Mouse (Mus musculus) kidney, postnatal 0 days (tissue): ENCODE measurements around the gene Wfdc21. TPM values are rescaled to one million over a fixed set of nuclear protein-coding genes. Genes with fewer than 3 reads are reported as not detected.

Experiments
- ATAC-seq: fragments of 200-750 bp; cut with Nextera tagmentation; replicated peaks from 2 replicates; pipeline ENCODE4 v1.8.0; 2017; ENCODE audit warnings: low read depth, moderate number of reproducible peaks, moderate TSS enrichment, moderate library complexity; ENCODE audit not compliant: low FRiP score
- DNase-seq: peaks from one replicate; pipeline ENCODE4 v3.0.0-alpha.2; 2016; ENCODE audit warnings: low spot score
- H3K27ac ChIP-seq: fragments of 300-500 bp; sonication (generic); 2 replicates; pipeline ENCODE4 v1.5.1; 2014; ENCODE audit warnings: mild to moderate bottlenecking
- H3K27me3 ChIP-seq: fragments of 300-500 bp; sonication (generic); 2 replicates; pipeline ENCODE4 v1.6.1; 2014; ENCODE audit warnings: low read length, mixed read lengths; ENCODE audit not compliant: insufficient read depth
- H3K36me3 ChIP-seq: fragments of 300-500 bp; sonication (generic); 2 replicates; pipeline ENCODE4 v1.6.1; 2014; ENCODE audit warnings: low read length, mixed read lengths; ENCODE audit not compliant: insufficient read depth
- H3K4me1 ChIP-seq: fragments of 300-500 bp; sonication (generic); replicated peaks from 2 replicates; pipeline ENCODE4 v1.6.1; 2014; ENCODE audit warnings: antibody characterized with exemption, low read length, mixed read lengths; ENCODE audit not compliant: insufficient read depth
- H3K4me2 ChIP-seq: fragments of 300-500 bp; sonication (generic); 2 replicates; pipeline ENCODE4 v1.6.1; 2014; ENCODE audit warnings: mild to moderate bottlenecking, low read length, moderate library complexity, mixed read lengths
- H3K4me3 ChIP-seq: fragments of 300-500 bp; sonication (generic); replicated peaks from 2 replicates; pipeline ENCODE4 v1.5.1; 2014; ENCODE audit warnings: low read depth, low read length
- H3K9ac ChIP-seq: fragments of 300-500 bp; sonication (generic); 2 replicates; pipeline ENCODE4 v1.6.1; 2014; ENCODE audit warnings: low read depth, low read length
- H3K9me3 ChIP-seq: fragments of 300-500 bp; sonication (generic); replicated peaks from 2 replicates; pipeline ENCODE4 v1.6.1; 2016; ENCODE audit warnings: low read length, inconsistent platforms, mixed read lengths
- CTCF ChIP-seq: IDR thresholded peaks from 2 replicates; pipeline ENCODE4 v1.5.1; 2016; ENCODE audit warnings: antibody characterized with exemption, low read depth, mild to moderate bottlenecking, moderate library complexity
- WGBS: fragments of 180-500 bp; shearing (Covaris S2); extraction: QIAGEN DNeasy Blood & Tissue Kit; methylation state at CpG from one replicate; pipeline ENCODE4 v1.1.7; 2014; 5-methylcytosine and 5-hydroxymethylcytosine counted together
- polyA plus RNA-seq: library from polyadenylated mRNA; unstranded; fragments of >200 nt; fragmentation: Nextera tagmentation; extraction: Ambion mirVana; gene quantifications from 2 replicates; pipeline ENCODE4 v1.2.1, GENCODE M21; 2015

Wfdc21 gene
- polyA plus RNA-seq, 1 experiment from 2014 or later: 1.5 TPM

DNA sequence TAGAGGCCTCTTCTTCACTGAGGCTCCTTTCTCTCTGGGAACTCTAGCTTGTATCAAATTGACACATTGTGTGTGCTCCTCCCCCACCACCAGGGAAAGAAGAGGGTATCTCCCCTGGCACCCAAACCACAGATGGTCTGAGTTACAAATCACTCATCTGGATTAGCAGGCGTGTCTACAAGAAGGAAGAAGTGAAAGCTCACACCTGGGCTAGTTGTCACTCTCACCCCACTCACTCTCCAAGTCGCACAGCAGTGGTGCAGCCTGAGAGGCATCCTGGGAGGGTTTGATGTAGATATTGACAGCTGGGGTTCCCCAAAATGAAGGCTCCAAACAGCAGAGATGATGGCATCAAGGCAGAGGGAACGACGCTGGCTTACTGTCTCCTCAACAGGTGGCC is 588 bp upstream of the Wfdc21 start:
- Histone ChIP-seq H3K27me3 (no peaks in the 10 kb centered on the region), H3K4me2 (no peak overlapping the region), H3K27ac (no peak overlapping the region), H3K9me3 (no peaks in the 10 kb centered on the region), H3K36me3 (no peaks in the 10 kb centered on the region), H3K9ac (no peak overlapping the region), H3K4me1 (no peaks in the 10 kb centered on the region), H3K4me3 (no peak overlapping the region)
- ATAC-seq (no peak), DNase-seq (no peak)
- 44% methylated on average over 4 of the region's 4 CpGs for WGBS
- no peak for TF ChIP-seq CTCF

DNA sequence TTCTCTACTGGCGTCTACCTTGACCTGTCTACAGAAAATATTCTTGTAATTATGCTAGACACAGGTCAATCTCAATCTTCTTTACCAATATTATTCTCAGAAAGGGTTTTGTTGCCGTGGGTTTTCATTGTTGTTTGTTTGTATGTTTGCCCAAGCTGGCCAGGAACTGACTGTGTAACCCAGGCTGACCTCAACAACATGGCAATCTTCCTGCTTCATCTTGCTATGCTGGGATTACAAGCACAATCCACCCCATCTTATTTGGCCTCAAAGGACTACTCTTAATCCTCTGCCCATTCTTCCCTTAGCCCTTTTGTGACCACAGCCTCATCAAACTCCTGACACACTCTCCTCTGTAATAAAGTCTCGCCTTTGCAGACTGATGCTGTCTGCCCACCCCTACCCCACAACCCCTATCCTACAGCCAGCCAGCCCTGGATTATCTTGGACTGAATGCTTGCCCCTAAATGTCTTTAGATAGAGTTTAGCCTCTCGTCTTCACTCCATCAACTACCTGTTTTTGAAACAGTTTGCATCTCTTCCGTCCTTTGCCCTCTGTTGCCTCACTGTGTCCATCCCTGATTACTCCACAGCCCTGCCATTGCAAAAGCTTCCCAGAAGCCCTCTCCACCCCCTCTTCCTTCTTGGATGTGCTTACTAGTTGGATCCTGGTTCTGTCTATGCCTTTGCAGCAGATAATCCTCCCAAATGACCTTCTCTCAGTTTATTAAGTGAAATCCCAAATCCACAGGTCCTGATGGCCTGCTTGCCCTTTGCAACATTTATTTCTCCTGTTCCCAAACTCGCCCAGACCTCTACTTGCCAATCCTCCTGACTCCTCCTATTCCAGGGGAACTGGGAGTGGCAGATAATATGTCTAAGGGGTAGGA is 881 bp downstream of the Wfdc21 start:
- whole genome bisulfite sequencing: 69% methylated on average over 6 of the region's 6 CpGs
- no peak overlapping the region for H3K4me3 ChIP-seq
- no peaks in the 10 kb centered on the region for H3K36me3 ChIP-seq
- no peaks in the 10 kb centered on the region for H3K27me3 ChIP-seq
- H3K9ac ChIP-seq: no peak overlapping the region
- DNase-seq: no peak
- no peaks in the 10 kb centered on the region for H3K4me1 ChIP-seq
- H3K4me2 ChIP-seq: no peak overlapping the region
- no peaks in the 10 kb centered on the region for H3K9me3 ChIP-seq
- ATAC-seq: no peak
- no peak for TF ChIP-seq CTCF
- no peak overlapping the region for H3K27ac ChIP-seq

DNA sequence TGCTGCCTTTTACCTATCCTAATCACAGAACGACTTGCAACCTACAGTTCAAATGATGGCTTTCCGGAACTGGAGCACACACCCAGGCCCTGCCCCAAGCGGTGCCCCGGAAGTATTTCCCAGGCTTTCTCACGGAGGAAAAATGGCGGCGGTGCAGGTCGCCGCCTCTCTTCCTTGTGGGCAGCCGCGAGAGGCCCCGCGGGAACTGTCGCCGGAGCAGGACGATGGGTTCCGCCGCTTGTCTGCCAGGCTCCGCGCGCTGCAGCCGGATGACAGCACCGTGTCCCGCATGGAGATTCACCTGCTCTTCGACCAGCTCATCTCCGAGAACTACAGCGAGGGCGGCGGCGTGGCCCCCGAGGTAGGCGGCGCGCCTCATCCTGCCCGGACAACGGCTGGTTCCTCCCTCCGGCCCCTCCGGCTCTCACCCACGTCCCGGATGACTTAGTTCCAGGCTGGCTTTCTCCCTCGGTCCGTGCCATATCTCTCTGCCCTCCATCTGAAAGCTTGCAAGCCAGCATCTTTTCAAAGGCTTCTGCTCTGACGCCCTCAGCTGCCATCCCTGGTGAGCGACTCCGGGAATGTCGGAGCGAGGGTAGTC is 6.9 kb downstream of the Wfdc21 start, which contains the start of gene Heatr6:
Heatr6 (plus strand) TSS at position 116 of the 601 bp plus-strand sequence.
- ATAC-seq (peak; percentile 98), DNase-seq (peak; percentile 95)
- under 1% methylated on average over 47 of the region's 47 CpGs for WGBS
- peaks cover 17% of the 10 kb centered on the region for H3K36me3 ChIP-seq
- H3K4me2 ChIP-seq: peak within 1 kb of the TSS; percentile 57
- H3K4me3 ChIP-seq: peak within 1 kb of the TSS; percentile 69
- no peaks in the 10 kb centered on the region for H3K9me3 ChIP-seq
- H3K9ac ChIP-seq: peak within 1 kb of the TSS; percentile 76
- no peak for TF ChIP-seq CTCF
- peak within 1 kb of the TSS; percentile 81 for H3K27ac ChIP-seq
- no peaks in the 10 kb centered on the region for H3K27me3 ChIP-seq
- H3K4me1 ChIP-seq: peaks cover 8% of the 10 kb centered on the region; the same call in 1 of the 2 replicates

DNA sequence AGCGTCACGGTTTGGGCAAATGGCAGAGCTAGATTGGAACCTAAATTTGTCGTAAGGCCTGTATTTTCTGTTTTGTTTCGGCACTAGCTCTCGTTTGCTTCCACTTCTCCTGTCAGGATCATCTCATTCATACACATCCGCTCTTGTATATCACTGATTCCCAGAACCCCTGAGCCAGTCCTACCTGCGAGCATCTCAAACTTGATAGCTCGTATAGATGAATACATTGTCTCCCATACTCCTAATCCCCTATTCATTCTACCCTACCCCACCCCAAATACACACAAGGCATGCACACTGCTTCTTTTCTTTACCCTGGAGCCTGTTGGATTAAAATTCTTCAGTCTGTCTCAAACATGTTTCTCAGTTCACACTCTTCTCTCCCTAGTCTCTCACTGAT is 7.5 kb downstream of the Wfdc21 start:
- WGBS: 7% methylated on average over 8 of the region's 8 CpGs
- no peak for DNase-seq
- Histone ChIP-seq H3K9ac (peak overlapping the region; percentile 76), H3K27ac (peak overlapping the region; percentile 81), H3K9me3 (no peaks in the 10 kb centered on the region), H3K4me3 (peak overlapping the region; percentile 69), H3K27me3 (no peaks in the 10 kb centered on the region), H3K36me3 (peaks cover 23% of the 10 kb centered on the region), H3K4me2 (peak overlapping the region; percentile 57), H3K4me1 (peaks cover 8% of the 10 kb centered on the region; the same call in 1 of the 2 replicates)
- TF ChIP-seq CTCF: no peak
- ATAC-seq: no peak

DNA sequence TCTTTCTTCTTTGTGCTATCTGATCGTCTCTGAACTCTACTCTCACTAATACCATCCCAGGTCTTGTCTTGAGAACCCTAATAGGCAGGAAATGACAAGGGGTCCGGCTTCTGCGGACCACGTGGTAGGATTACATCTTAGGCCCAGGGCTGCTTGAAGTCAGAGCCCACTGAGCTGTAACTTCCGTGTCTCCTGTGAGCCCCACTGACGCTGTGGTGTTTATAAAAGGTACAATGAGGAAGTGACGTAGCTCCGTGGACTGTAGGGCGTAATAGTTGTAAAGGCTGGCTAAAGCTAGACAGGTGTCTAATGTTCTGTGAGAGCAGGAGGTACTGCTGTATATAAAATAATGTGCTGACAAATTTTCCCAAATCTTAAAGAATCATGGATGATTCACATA is 20.6 kb downstream of the Wfdc21 start:
- H3K4me2 ChIP-seq: no peak overlapping the region
- no peak overlapping the region for H3K9ac ChIP-seq
- ATAC-seq (no peak), DNase-seq (no peak)
- WGBS: 85% methylated on average over 9 of the region's 9 CpGs
- no peak overlapping the region for H3K27ac ChIP-seq
- H3K4me1 ChIP-seq: no peaks in the 10 kb centered on the region
- H3K36me3 ChIP-seq: peaks cover 75% of the 10 kb centered on the region
- no peak for TF ChIP-seq CTCF
- no peaks in the 10 kb centered on the region for H3K9me3 ChIP-seq
- H3K27me3 ChIP-seq: no peaks in the 10 kb centered on the region
- no peak overlapping the region for H3K4me3 ChIP-seq

DNA sequence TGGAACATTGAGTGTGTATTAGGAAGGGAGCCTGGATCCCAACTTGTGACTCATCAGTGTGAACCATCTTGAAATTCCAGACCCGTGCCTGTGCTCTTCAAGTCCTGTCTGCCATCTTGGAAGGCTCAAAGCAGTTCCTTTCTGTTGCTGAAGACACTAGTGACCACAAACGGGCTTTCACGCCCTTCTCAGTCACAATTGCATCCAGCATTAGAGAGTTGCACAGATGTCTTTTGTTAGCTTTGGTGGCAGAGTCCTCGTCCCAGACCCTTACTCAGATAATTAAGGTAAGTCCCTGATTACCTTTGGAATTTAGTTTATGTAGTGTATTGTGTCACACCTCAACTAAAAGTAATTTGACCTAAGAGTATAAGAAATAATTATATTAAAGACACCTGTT is 22.2 kb downstream of the Wfdc21 start:
- 91% methylated on average over 4 of the region's 4 CpGs for WGBS
- Histone ChIP-seq H3K9ac (no peak overlapping the region), H3K27me3 (no peaks in the 10 kb centered on the region), H3K36me3 (peaks cover 74% of the 10 kb centered on the region), H3K27ac (no peak overlapping the region), H3K9me3 (no peaks in the 10 kb centered on the region), H3K4me1 (no peaks in the 10 kb centered on the region), H3K4me3 (no peak overlapping the region), H3K4me2 (no peak overlapping the region)
- no peak for DNase-seq
- no peak for TF ChIP-seq CTCF
- ATAC-seq: no peak
